Mouse (Mus musculus): ENCODE data around the gene Fam163a. TPM values are rescaled to one million over a fixed set of nuclear protein-coding genes. Genes with fewer than 3 reads are reported as not detected.

The Fam163a gene
- polyA plus RNA-seq, 1 experiment from 2014 or later = 1.8 TPM

Other genes with a start within 250 kb of the Fam163a start
- 6.8 and 7.8 TPM in 2 replicates for gene Cep350, start 231.8 kb downstream of the Fam163a start, polyA plus RNA-seq (2015; fragmentation: Nextera tagmentation; extraction: Ambion mirVana)
- gene Tor1aip2, start 169.6 kb downstream of the Fam163a start, polyA plus RNA-seq (2015; fragmentation: Nextera tagmentation; extraction: Ambion mirVana) = 69.2 and 77.6 TPM in 2 replicates
- 35.7 and 37.9 TPM in 2 replicates for gene Tor1aip1, start 168.5 kb downstream of the Fam163a start, polyA plus RNA-seq (2015; fragmentation: Nextera tagmentation; extraction: Ambion mirVana)
- gene Tdrd5, start 98.6 kb upstream of the Fam163a start, polyA plus RNA-seq (2015; fragmentation: Nextera tagmentation; extraction: Ambion mirVana) = 0.19 and 0.21 TPM in 2 replicates
- gene Nphs2, start 105.7 kb upstream of the Fam163a start, polyA plus RNA-seq (2015; fragmentation: Nextera tagmentation; extraction: Ambion mirVana) = 0.06 TPM in 1 of 2 replicates, not detected in the other
- 485 and 487 TPM in 2 replicates for gene Gm2000, start 161.0 kb upstream of the Fam163a start, polyA plus RNA-seq (2015; fragmentation: Nextera tagmentation; extraction: Ambion mirVana)
- gene Axdnd1, start 216.1 kb upstream of the Fam163a start, polyA plus RNA-seq (2015; fragmentation: Nextera tagmentation; extraction: Ambion mirVana) = 0.14 and 0.24 TPM in 2 replicates